Mouse (Mus musculus) testis, adult 2 months (tissue): ENCODE data around the gene Afap1. TPM values are rescaled to one million over a fixed set of nuclear protein-coding genes. Genes with fewer than 3 reads are reported as not detected.

Experiments
- H3K27ac ChIP-seq: fragments of 200-500 bp; 2 replicates; pipeline ENCODE4 v1.5.1; 2012; ENCODE audit warnings: low read depth, low read length; ENCODE audit not compliant: control insufficient read depth, insufficient read depth
- H3K27me3 ChIP-seq: fragments of 200-500 bp; 2 replicates; pipeline ENCODE4 v1.6.1; 2012; ENCODE audit warnings: mild to moderate bottlenecking, low read length, moderate library complexity; ENCODE audit not compliant: control insufficient read depth, insufficient read depth
- H3K36me3 ChIP-seq: fragments of 200-500 bp; 2 replicates; pipeline ENCODE4 v1.6.1; 2012; ENCODE audit warnings: mild to moderate bottlenecking, low read length; ENCODE audit not compliant: control insufficient read depth, insufficient read depth
- H3K4me1 ChIP-seq: fragments of 200-500 bp; 2 replicates; pipeline ENCODE4 v1.6.1; 2012; ENCODE audit warnings: low read length; ENCODE audit not compliant: control insufficient read depth, insufficient read depth
- H3K4me3 ChIP-seq: fragments of 200-500 bp; 2 replicates; pipeline ENCODE4 v1.5.1; 2012; ENCODE audit warnings: low read depth, mild to moderate bottlenecking, low read length, moderate library complexity, mixed read lengths; ENCODE audit not compliant: control insufficient read depth
- CTCF ChIP-seq: fragments of 200-500 bp; IDR thresholded peaks from 2 replicates; pipeline ENCODE4 v1.5.1; 2012; ENCODE audit warnings: low read depth, mild to moderate bottlenecking, inconsistent platforms, low read length, moderate library complexity; ENCODE audit not compliant: control insufficient read depth, insufficient read depth, insufficient replicate concordance
- POLR2A ChIP-seq: fragments of 200-500 bp; IDR thresholded peaks from 2 replicates; pipeline ENCODE4 v1.6.1; 2012; ENCODE audit warnings: low read depth, mild to moderate bottlenecking, inconsistent platforms, low read length, moderate library complexity; ENCODE audit not compliant: control insufficient read depth
- polyA plus RNA-seq: library from polyadenylated mRNA; depleted of rRNA; stranded (reverse); fragments of >200 nt; gene quantifications from 2 replicates; pipeline ENCODE4 v1.2.3, GENCODE M21; 2012

The Afap1 gene
- polyA plus RNA-seq, 1 experiment = 37.9 TPM

DNA sequence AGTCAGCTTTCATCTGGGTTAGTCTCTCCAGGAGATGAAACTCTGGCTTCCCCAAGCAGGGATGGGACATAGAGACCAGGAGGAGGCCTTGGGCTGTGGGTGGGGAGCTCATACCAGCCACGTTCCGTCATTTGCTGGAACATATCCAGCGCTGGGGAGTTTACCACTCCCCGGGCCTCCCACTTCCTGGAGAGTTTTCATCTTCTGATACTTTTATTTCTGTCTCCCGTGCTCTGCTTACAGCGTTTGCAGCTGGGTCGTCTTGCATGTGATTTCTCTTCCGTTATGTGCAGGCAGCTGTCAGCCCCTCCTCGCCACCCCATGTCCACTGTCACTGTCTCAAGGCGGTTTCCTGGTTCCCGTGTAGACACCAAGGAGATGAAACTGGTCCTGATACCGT lies 80.7 kb downstream of the Afap1 start:
- no peak for TF ChIP-seq POLR2A
- no peak for TF ChIP-seq CTCF
- H3K27me3 ChIP-seq = no peaks in the 10 kb centered on the region
- H3K4me3 ChIP-seq = no peak overlapping the region
- no peaks in the 10 kb centered on the region; the same call in 1 of the 2 replicates for H3K4me1 ChIP-seq
- H3K27ac ChIP-seq = no peak overlapping the region
- no peaks in the 10 kb centered on the region for H3K36me3 ChIP-seq

DNA sequence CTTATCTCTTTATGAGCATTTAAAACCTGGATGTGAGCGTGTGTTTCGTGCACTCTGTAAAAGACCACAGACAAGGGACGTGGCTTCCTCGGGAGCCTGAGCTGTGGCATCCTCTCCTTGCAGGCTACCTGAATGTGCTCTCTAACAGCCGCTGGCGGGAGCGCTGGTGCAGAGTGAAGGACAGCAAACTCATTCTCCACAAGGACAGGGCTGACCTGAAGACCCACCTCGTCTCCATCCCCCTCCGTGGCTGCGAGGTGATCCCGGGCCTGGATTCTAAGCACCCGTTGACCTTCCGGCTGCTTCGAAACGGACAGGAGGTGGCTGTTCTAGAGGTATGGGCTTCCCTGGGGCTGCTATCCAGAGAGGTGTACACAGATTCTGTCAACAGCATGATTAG lies 81.1 kb downstream of the Afap1 start:
- no peaks in the 10 kb centered on the region for H3K36me3 ChIP-seq
- no peaks in the 10 kb centered on the region; the same call in 1 of the 2 replicates for H3K4me1 ChIP-seq
- H3K27me3 ChIP-seq = no peaks in the 10 kb centered on the region
- H3K4me3 ChIP-seq = no peak overlapping the region
- TF ChIP-seq CTCF (no peak), POLR2A (no peak)
- no peak overlapping the region for H3K27ac ChIP-seq

DNA sequence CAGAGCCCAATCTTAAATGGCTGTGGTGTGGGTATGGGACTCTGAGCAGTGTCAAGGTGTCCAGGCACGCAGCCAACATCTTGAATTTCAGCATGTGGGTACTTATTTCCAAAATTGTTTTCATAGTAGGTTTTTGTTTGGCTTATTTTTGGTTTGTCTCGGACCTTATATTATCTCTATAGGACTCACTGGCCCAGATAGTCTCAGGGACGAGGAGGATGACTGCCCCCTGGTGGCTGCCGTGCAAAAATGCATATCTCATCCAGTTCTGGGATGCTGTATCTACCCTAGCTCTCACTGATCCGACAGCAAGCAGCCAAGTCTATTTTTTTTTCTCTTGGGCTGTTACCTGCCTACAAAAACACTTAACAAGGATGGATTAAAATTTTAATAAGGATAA lies 82.6 kb downstream of the Afap1 start:
- H3K27ac ChIP-seq = no peak overlapping the region
- H3K4me1 ChIP-seq = no peaks in the 10 kb centered on the region; the same call in 1 of the 2 replicates
- no peak for TF ChIP-seq POLR2A
- TF ChIP-seq CTCF = peak; percentile 86; the same call in 1 of the 2 replicates
- no peaks in the 10 kb centered on the region for H3K27me3 ChIP-seq
- H3K36me3 ChIP-seq = no peaks in the 10 kb centered on the region
- no peak overlapping the region for H3K4me3 ChIP-seq

DNA sequence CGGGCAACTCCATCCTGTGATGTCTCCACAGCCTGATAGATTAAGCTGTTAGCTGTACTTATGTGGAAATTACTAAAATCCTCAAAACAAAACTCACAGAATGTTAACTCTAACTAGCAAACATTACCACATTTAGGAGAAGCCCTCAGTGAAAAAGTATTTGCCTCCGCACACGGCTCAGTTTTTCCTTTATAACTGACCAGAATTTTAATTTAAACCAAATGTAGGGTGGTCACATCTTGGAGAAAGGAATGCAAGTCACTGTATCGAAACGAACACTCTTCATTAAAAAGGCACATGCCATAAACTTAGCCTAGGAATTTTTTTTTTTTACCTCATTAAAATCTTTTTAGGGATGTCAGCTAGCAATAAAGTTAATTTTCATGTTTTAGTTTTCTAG lies 87.4 kb downstream of the Afap1 start:
- no peaks in the 10 kb centered on the region for H3K4me1 ChIP-seq
- no peak overlapping the region for H3K27ac ChIP-seq
- TF ChIP-seq POLR2A (no peak), CTCF (no peak)
- no peaks in the 10 kb centered on the region for H3K36me3 ChIP-seq
- H3K4me3 ChIP-seq = no peak overlapping the region
- H3K27me3 ChIP-seq = no peaks in the 10 kb centered on the region

GRCm38 (mm10) chr5:35981341-35981740 lies 88.2 kb downstream of the Afap1 start:
- TF ChIP-seq CTCF = no peak
- no peak for TF ChIP-seq POLR2A
- Histone ChIP-seq H3K36me3 (no peaks in the 10 kb centered on the region), H3K27ac (no peak overlapping the region), H3K4me1 (no peaks in the 10 kb centered on the region), H3K4me3 (no peak overlapping the region), H3K27me3 (no peaks in the 10 kb centered on the region)

DNA sequence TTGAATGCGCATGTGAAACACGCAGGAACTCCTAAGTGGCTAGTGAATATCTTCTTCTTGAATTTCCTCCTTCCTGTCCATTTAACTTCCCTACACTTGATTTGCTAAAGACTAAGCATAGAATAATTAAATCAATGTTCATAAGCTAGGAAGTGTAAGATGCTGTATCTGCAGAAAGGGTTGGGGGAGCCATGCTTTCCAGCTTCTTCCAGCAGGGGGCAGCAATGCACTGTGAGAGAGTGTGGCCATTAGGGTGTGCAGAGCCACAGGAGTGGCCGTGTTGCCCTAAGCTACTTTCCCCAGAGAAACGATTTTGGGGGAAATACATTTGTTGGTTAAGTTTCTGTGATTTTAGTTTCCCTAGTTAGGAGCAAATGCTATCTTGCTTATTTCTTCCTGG lies 88.9 kb downstream of the Afap1 start:
- TF ChIP-seq POLR2A = no peak
- TF ChIP-seq CTCF = peak; percentile 84; the same call in 1 of the 2 replicates
- Histone ChIP-seq H3K27me3 (no peaks in the 10 kb centered on the region), H3K4me1 (no peaks in the 10 kb centered on the region), H3K27ac (no peak overlapping the region), H3K4me3 (no peak overlapping the region), H3K36me3 (no peaks in the 10 kb centered on the region)

DNA sequence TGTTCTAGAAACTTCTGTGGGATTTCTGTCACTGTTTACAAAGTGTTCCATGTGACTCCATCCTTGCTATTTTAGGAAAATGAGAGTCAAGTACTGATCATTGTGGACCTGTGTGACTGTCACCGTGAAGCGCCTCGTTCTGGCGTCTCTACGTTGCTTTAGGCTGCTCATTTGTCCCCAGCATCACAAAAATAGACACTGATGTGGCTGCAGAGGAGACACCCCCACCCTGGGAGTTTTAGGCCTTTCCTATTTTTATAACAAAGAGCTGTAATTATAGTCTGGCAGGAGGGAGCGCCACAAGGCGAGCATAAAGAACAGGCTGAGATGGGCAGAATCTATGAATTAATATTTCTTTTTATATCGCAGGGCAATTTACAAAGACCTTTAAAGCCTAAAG lies 92.5 kb downstream of the Afap1 start:
- no peak for TF ChIP-seq POLR2A
- TF ChIP-seq CTCF = no peak
- no peaks in the 10 kb centered on the region for H3K27me3 ChIP-seq
- H3K27ac ChIP-seq = no peak overlapping the region
- no peaks in the 10 kb centered on the region for H3K36me3 ChIP-seq
- H3K4me3 ChIP-seq = no peak overlapping the region
- H3K4me1 ChIP-seq = no peaks in the 10 kb centered on the region

GRCm38 (mm10) chr5:35988085-35988484 lies 95.0 kb downstream of the Afap1 start:
- no peak overlapping the region for H3K27ac ChIP-seq
- H3K4me3 ChIP-seq = no peak overlapping the region
- no peaks in the 10 kb centered on the region for H3K36me3 ChIP-seq
- no peaks in the 10 kb centered on the region for H3K27me3 ChIP-seq
- H3K4me1 ChIP-seq = peaks cover 3% of the 10 kb centered on the region
- TF ChIP-seq CTCF (no peak), POLR2A (no peak)
